Mouse (Mus musculus): Measurements from ENCODE around the gene Gas8.
"Not testable (repeated sequence)": the region's sequence is repeated elsewhere in the genome, so short reads cannot be mapped to it uniquely, and the experiment has no call there.

Gene Gas8

GRCm38 (mm10) chr8:123514781-123515539 lies 3.7 kb upstream of the Gas8 start, which contains the start of gene Dbndd1:
TSS of gene Dbndd1 (minus strand) at chr8:123515463.
- peak; percentile 71 for DNase-seq (ENCODE audit: low read depth, low spot score)

DNA sequence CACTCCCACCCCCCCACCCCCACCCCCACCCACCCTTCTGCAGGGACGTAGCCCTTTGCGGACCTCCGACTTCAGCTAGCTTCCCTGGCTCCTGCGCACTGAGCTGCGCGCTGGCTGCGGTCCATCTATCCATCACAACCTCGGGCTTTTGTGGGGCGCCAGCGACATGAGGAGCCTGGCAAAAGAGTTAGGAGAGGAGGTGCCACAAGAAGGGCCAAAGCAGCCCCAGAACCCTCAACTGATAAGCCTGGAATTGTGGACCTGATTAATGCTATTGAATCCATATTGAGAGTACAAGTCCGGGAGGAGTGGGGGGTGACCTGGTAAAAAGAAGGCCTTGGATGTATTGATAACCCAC lies 3.1 kb upstream of the Gas8 start:
- no peak for DNase-seq (ENCODE audit: low read depth, low spot score)

GRCm38 (mm10) chr8:123516596-123516995 lies 2.0 kb upstream of the Gas8 start:
- no peak for DNase-seq (ENCODE audit: low read depth, low spot score)

GRCm38 (mm10) chr8:123518172-123518571 lies 462 bp upstream of the Gas8 start:
- no peak for DNase-seq (ENCODE audit: low read depth, low spot score)

GRCm38 (mm10) chr8:123520048-123520447 lies 1.4 kb downstream of the Gas8 start:
- not testable (repeated sequence) for DNase-seq (ENCODE audit: low read depth, low spot score)

DNA sequence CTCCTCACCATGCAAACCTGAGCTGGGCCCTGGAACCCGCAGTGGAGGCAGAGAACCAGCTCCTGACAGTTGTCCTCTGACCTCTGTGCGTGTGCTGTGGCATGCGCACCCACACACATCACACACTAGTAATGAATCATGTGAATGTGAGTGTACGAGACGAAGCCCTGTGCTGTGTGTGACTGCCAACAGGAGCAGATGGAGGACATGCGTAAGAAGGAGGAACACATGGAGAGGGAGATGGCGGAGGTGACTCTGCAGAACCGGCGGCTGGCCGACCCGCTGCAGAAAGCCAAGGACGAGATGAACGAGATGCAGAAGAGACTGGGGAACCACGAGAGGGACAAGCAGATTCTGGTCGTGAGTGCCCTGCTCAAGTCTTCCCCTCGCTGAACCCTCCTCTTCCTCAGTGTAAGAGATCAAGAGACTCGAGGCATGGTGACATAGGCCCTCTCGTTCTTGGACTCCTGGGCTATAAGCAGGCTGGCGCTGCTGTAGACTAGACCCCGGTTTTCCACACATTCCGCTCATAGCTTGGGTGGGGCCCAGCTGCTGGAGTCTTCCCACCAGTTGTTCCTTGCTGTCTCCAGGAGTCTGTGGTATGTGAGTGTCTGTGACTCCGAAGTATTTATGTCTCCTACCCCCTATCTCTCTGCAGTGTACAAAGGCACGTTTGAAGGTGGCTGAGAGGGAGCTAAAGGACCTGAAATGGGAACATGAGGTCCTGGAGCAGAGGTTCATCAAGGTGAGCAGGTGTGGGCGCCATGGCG lies 9.3 kb downstream of the Gas8 start:
- peak; percentile 84 for DNase-seq (ENCODE audit: low read depth, low spot score)

GRCm38 (mm10) chr8:123536242-123536989 lies 17.8 kb downstream of the Gas8 start:
- DNase-seq (ENCODE audit: low read depth, low spot score), result no peak

DNA sequence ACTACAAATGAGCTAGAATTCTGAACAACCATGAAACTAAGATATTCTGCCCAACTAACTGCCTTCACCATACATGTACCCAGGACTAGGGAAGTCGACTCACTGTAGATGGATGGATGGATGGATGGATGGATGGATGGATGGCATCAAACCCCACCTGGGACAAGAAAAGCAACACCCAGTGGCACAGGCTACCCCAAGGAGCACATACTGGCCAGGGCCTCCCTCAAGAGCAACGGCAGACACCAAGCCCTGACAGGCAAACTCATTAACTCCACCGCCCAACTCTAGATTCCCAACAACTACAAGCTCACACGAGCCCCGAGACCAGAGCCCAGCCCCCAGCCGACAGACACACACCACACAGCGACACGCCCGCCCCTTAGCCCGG lies 18.4 kb downstream of the Gas8 start:
- DNase-seq (ENCODE audit: low read depth, low spot score), result no peak

GRCm38 (mm10) chr8:123537641-123538040 lies 19.0 kb downstream of the Gas8 start:
- not testable (repeated sequence) for DNase-seq (ENCODE audit: low read depth, low spot score)

GRCm38 (mm10) chr8:123564221-123564620 lies 45.6 kb downstream of the Gas8 start:
- not testable (repeated sequence) for DNase-seq (ENCODE audit: low read depth, low spot score)

DNA sequence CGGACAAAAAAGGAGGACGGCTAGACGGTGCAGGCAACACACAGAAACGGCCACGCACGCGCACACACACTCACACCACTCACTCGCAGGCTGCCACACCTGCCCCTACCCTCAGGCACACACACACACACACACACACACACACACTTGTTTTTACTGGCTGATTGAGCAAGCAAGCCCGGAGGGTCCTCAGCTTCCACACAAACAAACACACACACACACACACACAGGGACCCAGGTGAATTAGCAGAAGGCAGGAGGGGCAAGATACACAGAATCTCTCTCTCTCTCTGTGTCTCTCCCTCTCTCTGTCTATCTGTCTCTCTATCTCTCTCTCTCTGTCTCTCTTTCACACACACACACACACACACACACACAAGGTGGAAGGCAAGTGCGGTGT lies 56.8 kb downstream of the Gas8 start:
- DNase-seq (ENCODE audit: low read depth, low spot score), result not testable (repeated sequence)

All from brain, adult 2 months (tissue).